Mouse (Mus musculus) liver, postnatal 0 days (tissue): ENCODE results near the gene Parp16. TPM values are rescaled to one million over a fixed set of nuclear protein-coding genes. Genes with fewer than 3 reads are reported as not detected.
"Not testable (repeated sequence)": the region's sequence is repeated elsewhere in the genome, so short reads cannot be mapped to it uniquely, and the experiment has no call there.

Source experiments
- ATAC-seq: fragments of 200-750 bp; cut with Nextera tagmentation; 2 replicates; pipeline ENCODE4 v1.8.0; 2017; ENCODE audit warnings: mild to moderate bottlenecking, moderate library complexity
- DNase-seq: peaks from one replicate; pipeline ENCODE4 v3.0.0-alpha.2; 2016
- H3K27ac ChIP-seq: fragments of 300-500 bp; sonication (generic); 2 replicates; pipeline ENCODE4 v1.5.1; 2014; ENCODE audit warnings: antibody characterized with exemption, moderate library complexity, mild to moderate bottlenecking, low read depth
- H3K27me3 ChIP-seq: fragments of 300-500 bp; sonication (generic); 2 replicates; pipeline ENCODE4 v1.6.1; 2014; ENCODE audit warnings: low read length, control low read depth, mixed read lengths; ENCODE audit not compliant: insufficient read depth
- H3K36me3 ChIP-seq: fragments of 300-500 bp; sonication (generic); replicated peaks from 2 replicates; pipeline ENCODE4 v1.6.1; 2014; ENCODE audit warnings: mild to moderate bottlenecking, control low read depth, low read length, moderate library complexity, mixed read lengths; ENCODE audit not compliant: insufficient read depth
- H3K4me1 ChIP-seq: fragments of 300-500 bp; sonication (generic); 2 replicates; pipeline ENCODE4 v1.6.1; 2014; ENCODE audit warnings: antibody characterized with exemption, mild to moderate bottlenecking, control low read depth; ENCODE audit not compliant: insufficient read depth
- H3K4me2 ChIP-seq: fragments of 300-500 bp; sonication (generic); 2 replicates; pipeline ENCODE4 v1.6.1; 2014; ENCODE audit warnings: low read depth, mild to moderate bottlenecking, low read length, moderate library complexity, mixed read lengths
- H3K4me3 ChIP-seq: fragments of 300-500 bp; sonication (generic); 2 replicates; pipeline ENCODE4 v1.5.1; 2014; ENCODE audit warnings: low read depth, low read length
- H3K9ac ChIP-seq: fragments of 300-500 bp; sonication (generic); replicated peaks from 2 replicates; pipeline ENCODE4 v1.6.1; 2014; ENCODE audit warnings: mild to moderate bottlenecking, moderate library complexity
- H3K9me3 ChIP-seq: fragments of 300-500 bp; sonication (generic); 2 replicates; pipeline ENCODE4 v1.6.1; 2016; ENCODE audit warnings: mild to moderate bottlenecking, control low read depth, low read length, mixed read lengths
- CTCF ChIP-seq: sonication (generic); IDR thresholded peaks from 2 replicates; pipeline ENCODE4 v1.5.1; 2016; ENCODE audit warnings: antibody characterized with exemption, low read depth
- EP300 ChIP-seq: IDR thresholded peaks from 2 replicates; pipeline ENCODE4 v1.6.1; 2016; ENCODE audit warnings: antibody characterized with exemption, low read depth, mild to moderate bottlenecking
- WGBS: fragments of 180-500 bp; shearing (Covaris S2); extraction: QIAGEN DNeasy Blood & Tissue Kit; methylation state at CpG from one replicate; pipeline ENCODE4 v1.1.7; 2014; ENCODE audit not compliant: insufficient replicate concordance; 5-methylcytosine and 5-hydroxymethylcytosine counted together
- polyA plus RNA-seq: library from polyadenylated mRNA; unstranded; fragments of >200 nt; fragmentation: Nextera tagmentation; extraction: Ambion mirVana; gene quantifications from 2 replicates; pipeline ENCODE4 v1.2.1, GENCODE M21; 2015

Parp16 gene
- polyA plus RNA-seq, 1 experiment from 2014 or later, result 11.7 TPM

DNA sequence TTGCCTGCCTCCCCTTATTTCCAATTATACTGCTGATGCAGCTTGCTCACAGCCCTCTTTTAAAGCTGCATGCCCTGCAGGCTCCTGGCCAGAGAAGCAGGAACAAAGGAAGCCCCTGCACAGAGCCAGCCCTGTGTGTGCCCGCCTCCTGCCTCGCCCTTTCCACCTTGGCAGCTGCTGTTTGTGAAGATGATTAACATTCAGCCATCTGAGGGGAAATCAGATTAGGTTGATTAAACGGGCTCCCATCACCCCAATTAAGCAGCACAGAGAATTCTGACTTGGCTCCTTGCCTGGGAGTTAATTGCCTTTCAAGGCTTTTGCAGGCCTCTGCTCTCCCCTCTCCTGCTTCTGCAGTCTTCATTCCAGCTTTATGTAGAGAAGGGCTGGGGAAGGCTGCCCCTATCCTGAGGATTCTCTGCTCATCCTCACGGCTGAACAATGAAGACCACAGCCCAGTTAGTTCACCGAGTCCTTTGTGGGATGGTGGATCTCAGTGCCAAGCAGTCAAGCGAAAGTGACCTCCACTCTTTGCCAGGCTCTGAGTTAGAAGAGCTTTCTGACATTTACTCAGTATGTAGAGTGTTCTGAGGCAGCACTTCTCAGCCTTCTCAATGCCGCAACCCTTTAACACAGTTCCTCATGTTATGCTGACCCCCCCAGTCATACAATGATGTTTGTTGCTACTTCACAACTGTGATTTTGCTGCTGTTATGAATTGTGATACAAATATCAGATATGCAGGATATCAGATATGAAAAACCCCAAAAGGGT is 72.8 kb downstream of the Parp16 start:
- Histone ChIP-seq H3K9me3 (no peaks in the 10 kb centered on the region), H3K9ac (no peak overlapping the region), H3K4me3 (no peak overlapping the region), H3K4me1 (no peaks in the 10 kb centered on the region), H3K4me2 (no peak overlapping the region), H3K27me3 (no peaks in the 10 kb centered on the region), H3K36me3 (no peaks in the 10 kb centered on the region), H3K27ac (no peak overlapping the region)
- DNase-seq (no peak), ATAC-seq (no peak)
- TF ChIP-seq CTCF (no peak), EP300 (no peak)
- WGBS, result 58% methylated on average over 7 of the region's 7 CpGs

DNA sequence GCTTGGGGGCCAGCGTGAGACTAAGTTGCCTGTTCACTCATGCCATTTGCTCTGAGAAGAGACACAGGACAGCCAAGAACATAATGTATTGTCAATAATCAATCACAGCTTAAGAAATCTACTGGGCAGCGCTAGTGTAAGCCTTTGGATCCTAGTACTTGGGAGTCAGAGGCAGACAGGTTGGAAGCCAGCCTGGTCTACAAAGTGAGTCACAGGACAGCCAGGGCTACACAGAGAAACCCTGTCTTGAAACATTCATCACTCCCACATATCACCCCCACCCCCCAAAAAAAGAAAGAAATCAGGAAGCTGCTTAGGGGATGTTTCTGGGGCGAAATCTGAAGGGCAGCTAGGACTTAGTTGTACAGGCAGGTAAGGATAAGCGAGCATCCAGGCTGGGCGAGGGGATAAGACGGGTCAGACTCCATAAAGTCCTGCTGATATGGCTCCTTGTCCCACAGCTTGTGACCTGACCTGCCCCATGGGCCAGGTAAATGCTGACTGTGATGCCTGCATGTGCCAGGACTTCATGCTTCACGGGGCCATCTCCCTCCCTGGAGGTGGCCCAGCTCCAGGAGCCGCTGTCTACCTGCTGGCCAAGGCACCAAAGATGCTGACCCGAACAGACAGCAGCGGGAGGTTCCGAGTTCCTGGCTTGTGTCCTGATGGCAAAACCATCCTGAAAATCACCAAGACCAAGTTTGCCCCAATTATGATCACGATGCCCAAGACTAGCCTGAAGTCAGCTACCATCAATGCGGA is 78.1 kb downstream of the Parp16 start:
- ATAC-seq, result no peak

DNA sequence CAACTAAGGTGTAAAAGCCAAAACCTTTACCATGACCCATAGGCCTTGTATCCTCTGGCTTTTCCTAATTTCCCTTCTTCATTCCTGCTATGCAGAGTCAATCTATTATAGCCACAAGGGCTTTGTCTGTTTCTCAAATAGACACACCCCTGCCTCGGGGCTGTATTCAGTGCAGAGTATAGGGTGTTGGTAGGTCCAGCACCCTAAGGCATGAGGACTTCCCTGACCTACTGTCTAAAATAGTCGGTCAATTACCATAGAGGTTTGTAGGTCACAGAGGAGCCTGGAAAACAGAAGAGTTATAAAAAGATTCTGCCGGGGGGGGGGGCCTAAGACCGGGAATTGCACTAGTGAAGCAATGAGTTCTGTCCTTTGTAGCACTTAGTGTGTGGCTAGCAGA is 78.7 kb downstream of the Parp16 start:
- no peaks in the 10 kb centered on the region for H3K9me3 ChIP-seq
- H3K27me3 ChIP-seq, result no peaks in the 10 kb centered on the region
- no peaks in the 10 kb centered on the region for H3K36me3 ChIP-seq
- H3K4me2 ChIP-seq, result no peak overlapping the region
- DNase-seq (no peak), ATAC-seq (no peak)
- no peak overlapping the region for H3K27ac ChIP-seq
- no peaks in the 10 kb centered on the region for H3K4me1 ChIP-seq
- WGBS, result 84% methylated on average over 4 of the region's 4 CpGs
- H3K9ac ChIP-seq, result no peak overlapping the region
- no peak for TF ChIP-seq CTCF
- TF ChIP-seq EP300, result no peak
- H3K4me3 ChIP-seq, result no peak overlapping the region

More for the DNA sequence above, 78.1 kb downstream of the Parp16 start:
- Histone ChIP-seq H3K27me3 (no peaks in the 10 kb centered on the region), H3K4me1 (no peaks in the 10 kb centered on the region), H3K9ac (no peak overlapping the region), H3K9me3 (no peaks in the 10 kb centered on the region), H3K27ac (no peak overlapping the region), H3K4me3 (no peak overlapping the region), H3K36me3 (no peaks in the 10 kb centered on the region), H3K4me2 (no peak overlapping the region)
- no peak for DNase-seq
- TF ChIP-seq EP300, result no peak
- TF ChIP-seq CTCF, result no peak
- WGBS, result 76% methylated on average over 13 of the region's 13 CpGs

DNA sequence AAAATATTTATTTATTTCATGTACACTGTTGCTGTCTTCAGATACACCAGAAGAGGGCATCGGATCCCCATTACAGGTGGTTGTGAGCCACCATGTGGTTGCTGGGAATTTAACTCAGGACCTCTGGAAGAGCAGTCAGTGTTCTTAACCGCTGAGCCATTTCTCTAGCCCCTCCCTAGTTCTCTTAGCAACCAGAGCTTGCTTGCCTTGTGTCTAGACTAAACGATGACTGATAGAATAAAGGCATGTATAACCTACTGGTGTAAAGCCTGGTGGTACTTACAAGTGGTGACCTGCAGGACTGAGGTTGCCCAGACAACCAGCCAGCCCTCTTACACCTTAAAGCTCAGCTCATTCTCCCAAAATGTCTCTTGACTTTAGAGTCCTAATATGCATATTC is 79.7 kb downstream of the Parp16 start:
- not testable (repeated sequence) for H3K27ac ChIP-seq, DNase-seq, H3K4me3 ChIP-seq, H3K9ac ChIP-seq, H3K4me1 ChIP-seq, ATAC-seq, H3K27me3 ChIP-seq, H3K4me2 ChIP-seq, H3K9me3 ChIP-seq, H3K36me3 ChIP-seq
- 77% methylated on average over 3 of the region's 3 CpGs for WGBS

DNA sequence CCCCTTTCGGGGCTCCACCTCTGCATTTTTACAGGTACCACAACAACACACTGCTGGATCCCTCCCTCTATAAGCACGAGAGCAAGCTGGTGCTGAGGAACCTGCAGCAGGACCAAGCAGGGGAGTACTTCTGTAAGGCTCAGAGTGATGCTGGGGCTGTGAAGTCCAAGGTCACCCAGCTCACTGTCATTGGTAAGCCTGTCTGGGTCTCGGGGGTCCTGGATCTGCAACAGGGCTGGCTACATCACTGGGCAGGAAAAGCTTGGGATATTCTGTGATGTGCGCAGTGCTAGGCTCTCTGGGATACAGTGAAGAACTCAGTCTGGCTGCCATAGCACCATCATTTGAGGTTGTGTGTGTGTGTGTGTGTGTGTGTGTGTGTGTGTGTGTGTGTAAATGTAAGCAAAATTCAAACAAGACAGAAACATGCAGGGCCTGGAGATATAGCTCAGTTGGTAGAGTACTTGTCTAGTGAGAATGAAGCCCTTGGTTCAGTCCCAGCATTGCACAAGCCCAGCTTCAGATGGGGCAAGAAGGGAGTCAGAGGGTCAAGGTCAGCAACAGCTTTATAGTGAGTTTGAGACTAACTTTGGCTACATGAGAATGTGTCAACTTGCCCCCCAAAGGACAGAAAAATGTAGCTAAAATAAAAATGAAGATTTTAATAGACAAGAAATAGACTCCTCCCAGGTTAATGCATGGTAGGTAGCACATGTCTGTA is 80.8 kb downstream of the Parp16 start:
- Histone ChIP-seq H3K9me3 (no peaks in the 10 kb centered on the region), H3K9ac (no peak overlapping the region), H3K36me3 (no peaks in the 10 kb centered on the region), H3K4me1 (no peaks in the 10 kb centered on the region), H3K27ac (no peak overlapping the region), H3K27me3 (no peaks in the 10 kb centered on the region), H3K4me2 (no peak overlapping the region), H3K4me3 (no peak overlapping the region)
- DNase-seq (no peak), ATAC-seq (peak; percentile 56; the same call in 1 of the 2 replicates)
- WGBS, result 58% methylated on average over 4 of the region's 4 CpGs
- TF ChIP-seq CTCF (no peak), EP300 (no peak)

DNA sequence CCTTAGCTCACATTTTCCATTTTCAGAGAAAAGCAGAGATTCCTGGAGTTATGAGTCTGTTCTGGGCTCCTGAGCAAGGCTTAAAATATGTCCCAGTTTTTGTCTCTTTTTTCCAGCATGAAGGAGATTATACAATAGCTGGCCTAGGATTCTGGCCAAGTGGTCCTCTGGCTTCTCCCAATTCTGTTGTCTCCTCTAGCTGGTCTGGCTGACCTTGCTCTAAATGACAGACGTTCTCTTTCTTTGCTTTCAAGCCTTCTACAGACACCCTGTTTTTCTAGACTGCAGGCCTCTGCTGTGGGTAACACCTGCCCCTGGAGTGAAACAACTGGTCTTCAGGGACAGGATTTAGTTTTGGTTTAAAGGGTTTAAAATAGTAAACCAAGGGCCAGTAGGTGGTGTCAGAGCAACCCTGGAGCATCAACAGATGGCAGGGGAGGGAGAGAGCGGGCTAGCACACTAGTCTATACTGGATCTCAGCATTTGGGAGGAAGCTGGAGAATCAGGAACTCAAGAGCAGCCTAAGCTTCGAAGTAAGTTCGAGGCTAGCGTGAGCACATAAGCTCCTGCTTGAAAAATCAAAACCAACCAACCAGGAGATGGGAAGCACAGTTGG is 86.5 kb downstream of the Parp16 start:
- Histone ChIP-seq H3K4me3 (no peak overlapping the region), H3K36me3 (no peaks in the 10 kb centered on the region), H3K27ac (no peak overlapping the region), H3K4me1 (0 out of 2 replicates have a peak, but pooled peaks cover 4% of the 10 kb centered on the region), H3K9me3 (no peaks in the 10 kb centered on the region), H3K9ac (no peak overlapping the region), H3K27me3 (no peaks in the 10 kb centered on the region), H3K4me2 (no peak overlapping the region)
- WGBS, result 67% methylated on average over 5 of the region's 5 CpGs
- no peak for ATAC-seq
- TF ChIP-seq EP300, result no peak
- peak; percentile 23 for TF ChIP-seq CTCF
- no peak for DNase-seq
